Mouse (Mus musculus): ENCODE data around the gene Mnd1. TPM values are rescaled to one million over a fixed set of nuclear protein-coding genes. Genes with fewer than 3 reads are reported as not detected.

Gene Mnd1
- polyA plus RNA-seq, 1 experiment from 2014 or later: 5.3 TPM

- peak; percentile 11 for ATAC-seq
- H3K9ac ChIP-seq: peak overlapping the region; percentile 100
- 0 out of 2 replicates have a peak, but pooled peaks cover 2% of the 10 kb centered on the region for H3K27me3 ChIP-seq
- H3K27ac ChIP-seq: peak overlapping the region; percentile 94
- under 1% methylated on average over 42 of the region's 42 CpGs for WGBS
- H3K9me3 ChIP-seq (replicated peaks): no peaks in the 10 kb centered on the region
- H3K4me1 ChIP-seq: peaks cover 41% of the 10 kb centered on the region
- H3K36me3 ChIP-seq (ENCODE audit: poor library complexity, severe bottlenecking): peaks cover 11% of the 10 kb centered on the region
- H3K4me2 ChIP-seq: peak overlapping the region; percentile 83
- H3K4me3 ChIP-seq: peak overlapping the region; percentile 98
Observed at GRCm38 (mm10) chr3:84038981-84039645, 116.5 kb downstream of the Mnd1 start.

GRCm38 (mm10) chr3:84038126-84038525, 117.5 kb downstream of the Mnd1 start:
- peaks cover 51% of the 10 kb centered on the region for H3K4me1 ChIP-seq
- H3K4me3 ChIP-seq: peak overlapping the region; percentile 98
- WGBS: 41% methylated on average over 1 of the region's 1 CpGs
- no peak for ATAC-seq
- 0 out of 2 replicates have a peak, but pooled peaks cover 2% of the 10 kb centered on the region for H3K27me3 ChIP-seq
- no peak overlapping the region for H3K27ac ChIP-seq
- H3K4me2 ChIP-seq: peak overlapping the region; percentile 83
- peak overlapping the region; percentile 100 for H3K9ac ChIP-seq
- no peaks in the 10 kb centered on the region for H3K9me3 ChIP-seq (replicated peaks)
- peaks cover 20% of the 10 kb centered on the region for H3K36me3 ChIP-seq (ENCODE audit: poor library complexity, severe bottlenecking)

Other genes with a start within 250 kb of the Mnd1 start
- gene Tmem131l, start 115.6 kb downstream of the Mnd1 start, polyA plus RNA-seq (2015; fragmentation: Nextera tagmentation; extraction: Ambion mirVana): 125 and 139 TPM in 2 replicates
- gene Gm6525, start 18.3 kb upstream of the Mnd1 start, polyA plus RNA-seq (2015; fragmentation: Nextera tagmentation; extraction: Ambion mirVana): 3.7 and 4.1 TPM in 2 replicates
- gene Trim2, start 151.1 kb upstream of the Mnd1 start, polyA plus RNA-seq (2015; fragmentation: Nextera tagmentation; extraction: Ambion mirVana): 130 and 138 TPM in 2 replicates